Mouse (Mus musculus) embryonic facial prominence, embryonic 11.5 days (tissue): ENCODE measurements around the gene Rnf2. TPM values are rescaled to one million over a fixed set of nuclear protein-coding genes. Genes with fewer than 3 reads are reported as not detected.

Experiments used
- ATAC-seq: fragments of 200-750 bp; cut with Nextera tagmentation; replicated peaks from 2 replicates; pipeline ENCODE4 v1.8.0; 2017; ENCODE audit warnings: low read depth; ENCODE audit not compliant: insufficient number of reproducible peaks, low FRiP score, low TSS enrichment
- DNase-seq: peaks from one replicate; pipeline ENCODE4 v3.0.0-alpha.2; 2015; ENCODE audit warnings: low spot score
- H3K27ac ChIP-seq: fragments of 300-500 bp; sonication (generic); replicated peaks from 2 replicates; pipeline ENCODE4 v1.5.1; 2014; ENCODE audit warnings: mild to moderate bottlenecking, low read depth, low read length, control low read depth
- H3K27me3 ChIP-seq: fragments of 300-500 bp; sonication (generic); 2 replicates; pipeline ENCODE4 v1.6.1; 2014; ENCODE audit warnings: mild to moderate bottlenecking, low read length, moderate library complexity, mixed read lengths; ENCODE audit not compliant: control insufficient read depth, insufficient read depth
- H3K36me3 ChIP-seq: fragments of 300-500 bp; sonication (generic); replicated peaks from 2 replicates; pipeline ENCODE4 v1.6.1; 2014; ENCODE audit warnings: low read depth, mild to moderate bottlenecking, low read length, moderate library complexity, mixed read lengths; ENCODE audit not compliant: control insufficient read depth, insufficient read depth
- H3K4me1 ChIP-seq: fragments of 300-500 bp; sonication (generic); 2 replicates; pipeline ENCODE4 v1.6.1; 2014; ENCODE audit warnings: low read length, mixed read lengths; ENCODE audit not compliant: control insufficient read depth, insufficient read depth
- H3K4me2 ChIP-seq: fragments of 300-500 bp; sonication (generic); 2 replicates; pipeline ENCODE4 v1.6.1; 2014; ENCODE audit warnings: low read depth, mild to moderate bottlenecking, control low read depth, low read length, moderate library complexity
- H3K4me3 ChIP-seq: fragments of 300-500 bp; sonication (generic); 2 replicates; pipeline ENCODE4 v1.5.1; 2014; ENCODE audit warnings: low read depth, low read length, control low read depth
- H3K9ac ChIP-seq: fragments of 300-500 bp; sonication (generic); replicated peaks from 2 replicates; pipeline ENCODE4 v1.6.1; 2014; ENCODE audit warnings: mild to moderate bottlenecking, control low read depth, low read length
- H3K9me3 ChIP-seq: fragments of 300-500 bp; sonication (generic); replicated peaks from 2 replicates; pipeline ENCODE4 v1.6.1; 2016; ENCODE audit warnings: mild to moderate bottlenecking, low read length, inconsistent platforms, mixed read lengths; ENCODE audit not compliant: control insufficient read depth
- WGBS: fragments of 180-500 bp; shearing (Covaris S2); extraction: QIAGEN DNeasy Blood & Tissue Kit; methylation state at CpG from one replicate; pipeline ENCODE4 v1.1.7; 2014; 5-methylcytosine and 5-hydroxymethylcytosine counted together
- polyA plus RNA-seq: library from polyadenylated mRNA; unstranded; fragments of >200 nt; fragmentation: Nextera tagmentation; extraction: Ambion mirVana; gene quantifications from 2 replicates; pipeline ENCODE4 v1.2.1, GENCODE M21; 2014

Gene Rnf2
- polyA plus RNA-seq, 1 experiment from 2014 or later = 160 TPM

DNA sequence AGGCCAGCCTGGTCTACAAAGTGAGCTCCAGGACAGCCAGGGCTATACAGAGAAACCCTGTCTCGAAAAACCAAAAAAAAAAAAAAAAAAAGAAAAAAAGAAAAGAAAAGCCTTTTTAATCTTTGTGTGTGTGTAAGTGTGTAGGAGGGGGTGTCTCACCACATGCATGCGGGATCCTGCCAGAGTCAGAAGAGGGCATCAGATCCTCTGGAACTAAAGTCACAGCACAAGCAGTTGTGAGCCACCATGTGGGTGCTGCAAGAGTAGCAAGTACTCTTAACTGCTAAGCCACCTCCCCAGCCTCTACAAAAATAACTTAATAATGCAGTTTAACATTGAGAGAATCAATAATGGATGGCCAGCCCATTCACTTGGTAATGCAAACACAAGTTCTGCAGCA lies 49.9 kb downstream of the Rnf2 start:
- Histone ChIP-seq H3K4me2 (no peak overlapping the region), H3K27ac (no peak overlapping the region), H3K4me3 (no peak overlapping the region), H3K36me3 (peaks cover 2% of the 10 kb centered on the region; the same call in 1 of the 2 replicates), H3K4me1 (no peaks in the 10 kb centered on the region), H3K27me3 (no peaks in the 10 kb centered on the region), H3K9me3 (no peaks in the 10 kb centered on the region), H3K9ac (no peak overlapping the region)
- DNase-seq (no peak), ATAC-seq (no peak)
- WGBS = 89% methylated on average over 1 of the region's 2 CpGs

DNA sequence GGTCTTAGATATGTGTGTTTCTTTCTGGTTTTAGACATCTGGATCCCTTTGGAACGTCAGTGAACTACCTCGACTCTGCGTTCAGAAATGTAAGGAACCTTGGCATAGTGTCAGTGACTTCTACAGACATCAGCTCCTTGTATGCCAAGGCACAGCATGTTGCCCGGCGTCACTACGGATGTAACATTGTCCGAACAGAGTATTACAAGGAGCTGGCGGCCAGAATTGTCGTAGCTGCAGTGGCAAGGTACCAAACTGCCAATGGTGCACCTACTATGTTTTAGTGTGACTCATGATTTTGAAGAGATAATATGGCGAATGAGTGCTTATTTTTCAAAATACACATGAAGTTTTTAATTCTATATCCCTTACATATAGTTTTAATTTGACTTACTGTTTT lies 50.9 kb downstream of the Rnf2 start:
- no peak for ATAC-seq
- Histone ChIP-seq H3K9ac (no peak overlapping the region), H3K4me3 (no peak overlapping the region), H3K27me3 (no peaks in the 10 kb centered on the region), H3K4me2 (no peak overlapping the region), H3K9me3 (no peaks in the 10 kb centered on the region), H3K4me1 (no peaks in the 10 kb centered on the region), H3K36me3 (peaks cover 6% of the 10 kb centered on the region; the same call in 1 of the 2 replicates), H3K27ac (no peak overlapping the region)
- 93% methylated on average over 10 of the region's 10 CpGs for WGBS
- no peak for DNase-seq

DNA sequence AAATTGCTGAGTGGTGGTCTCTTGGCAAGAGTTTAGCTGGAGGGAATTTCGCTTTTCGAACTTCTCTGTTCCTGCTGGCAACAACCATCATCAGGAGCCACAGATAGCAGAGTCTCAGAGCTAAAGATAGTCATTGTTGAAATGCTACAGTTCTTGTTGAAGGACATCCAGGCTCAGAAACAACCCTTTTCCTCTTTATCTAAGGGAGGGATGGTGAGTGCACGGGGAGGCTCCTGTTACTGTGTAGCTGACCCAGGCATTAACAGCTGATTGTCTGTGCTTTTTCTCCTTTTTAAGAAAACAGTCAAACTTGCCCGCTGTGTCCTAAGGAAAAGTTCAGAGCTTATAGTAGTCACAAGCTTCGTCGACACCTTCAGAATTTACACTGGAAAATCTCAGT lies 65.3 kb downstream of the Rnf2 start:
- Histone ChIP-seq H3K4me1 (no peaks in the 10 kb centered on the region), H3K36me3 (peaks cover 5% of the 10 kb centered on the region), H3K9me3 (no peaks in the 10 kb centered on the region), H3K27ac (no peak overlapping the region), H3K9ac (no peak overlapping the region), H3K27me3 (no peaks in the 10 kb centered on the region), H3K4me3 (no peak overlapping the region), H3K4me2 (no peak overlapping the region)
- WGBS = 95% methylated on average over 6 of the region's 6 CpGs
- no peak for ATAC-seq
- no peak for DNase-seq

DNA sequence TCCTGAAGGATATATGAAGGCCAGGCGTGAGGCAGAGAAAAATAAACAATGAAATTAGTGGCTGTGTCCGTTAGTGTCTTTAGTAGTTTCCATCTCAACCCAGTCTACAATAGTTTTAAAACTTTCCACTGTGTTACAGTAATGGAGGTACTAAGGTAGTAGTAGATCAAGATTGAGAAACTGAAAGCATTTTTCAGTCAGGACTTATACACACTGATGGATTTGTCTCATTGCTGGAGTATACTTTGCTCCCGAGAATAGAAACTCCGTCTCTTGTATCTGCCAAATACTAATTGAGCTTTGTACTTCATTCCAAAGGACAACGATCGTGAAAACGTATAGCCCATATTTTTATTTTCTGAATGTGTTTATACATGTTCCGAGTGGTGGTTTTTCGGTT lies 71.4 kb downstream of the Rnf2 start:
- Histone ChIP-seq H3K36me3 (no peaks in the 10 kb centered on the region), H3K27ac (no peak overlapping the region), H3K4me3 (peak overlapping the region; percentile 88), H3K4me2 (peak overlapping the region; percentile 50), H3K9ac (peak overlapping the region; percentile 90), H3K27me3 (no peaks in the 10 kb centered on the region), H3K9me3 (no peaks in the 10 kb centered on the region), H3K4me1 (peaks cover 2% of the 10 kb centered on the region; the same call in 1 of the 2 replicates)
- ATAC-seq (no peak), DNase-seq (no peak)
- 45% methylated on average over 9 of the region's 9 CpGs for WGBS

DNA sequence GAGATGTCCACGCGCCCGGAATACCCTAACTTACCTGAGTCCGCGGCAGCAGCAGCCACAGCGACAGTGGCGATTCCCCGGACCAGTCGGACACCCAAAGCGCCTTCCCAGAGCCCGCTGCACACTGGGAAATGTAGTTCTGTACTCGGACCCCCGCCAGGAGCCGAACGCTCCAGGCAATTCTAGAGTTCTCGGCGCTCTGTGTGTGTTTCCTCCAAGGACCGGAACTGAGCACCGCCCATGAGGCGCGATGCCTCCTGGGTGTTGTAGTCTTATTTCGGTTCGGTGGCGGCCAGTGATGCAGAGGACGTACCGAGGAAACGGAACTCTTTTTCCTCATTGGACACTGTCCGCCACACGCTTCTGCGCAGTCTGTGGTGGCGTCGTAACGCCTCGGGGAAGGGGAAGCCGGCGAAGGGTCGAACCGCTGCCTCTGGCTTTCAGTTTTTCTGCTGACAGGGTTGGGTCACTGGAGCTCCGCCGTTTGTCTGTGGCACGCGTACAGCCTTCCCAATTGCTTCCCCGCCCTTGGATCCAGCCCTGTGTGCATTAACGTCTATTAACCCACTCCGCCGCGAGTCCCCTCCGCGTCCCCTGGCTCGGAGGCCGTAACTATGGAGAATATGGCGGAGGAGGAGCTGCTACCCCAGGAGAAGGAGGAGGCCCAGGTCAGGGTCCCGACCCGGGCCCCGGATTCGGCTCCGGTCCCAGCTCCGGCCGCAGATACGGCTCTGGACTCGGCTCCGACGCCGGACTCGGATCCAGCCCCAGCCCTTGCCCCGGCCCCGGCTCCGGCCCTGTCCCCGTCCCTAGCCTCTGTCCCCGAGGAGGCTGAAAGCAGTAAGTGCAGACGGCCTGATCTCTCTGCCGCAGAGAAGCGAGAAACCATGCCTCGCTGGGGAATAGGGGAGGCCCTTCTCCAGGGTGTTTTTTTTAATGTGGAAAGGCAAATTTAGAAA lies 72.2 kb downstream of the Rnf2 start, which contains the start of the genes Swt1 and Trmt1l:
Gene Swt1 (minus strand): TSS at position 193 of the 959 bp plus-strand sequence.
Gene Trmt1l (plus strand): TSS at position 280 of the 959 bp plus-strand sequence.
- peaks cover 2% of the 10 kb centered on the region; the same call in 1 of the 2 replicates for H3K4me1 ChIP-seq
- H3K4me3 ChIP-seq = peak within 1 kb of the TSS; percentile 88
- no peaks in the 10 kb centered on the region for H3K9me3 ChIP-seq
- peak; percentile 100 for DNase-seq
- no peaks in the 10 kb centered on the region for H3K36me3 ChIP-seq
- peak within 1 kb of the TSS; percentile 90 for H3K9ac ChIP-seq
- ATAC-seq = peak; percentile 99
- peak within 1 kb of the TSS; percentile 50 for H3K4me2 ChIP-seq
- peak within 1 kb of the TSS; percentile 87 for H3K27ac ChIP-seq
- H3K27me3 ChIP-seq = no peaks in the 10 kb centered on the region
- WGBS = under 1% methylated on average over 74 of the region's 74 CpGs

DNA sequence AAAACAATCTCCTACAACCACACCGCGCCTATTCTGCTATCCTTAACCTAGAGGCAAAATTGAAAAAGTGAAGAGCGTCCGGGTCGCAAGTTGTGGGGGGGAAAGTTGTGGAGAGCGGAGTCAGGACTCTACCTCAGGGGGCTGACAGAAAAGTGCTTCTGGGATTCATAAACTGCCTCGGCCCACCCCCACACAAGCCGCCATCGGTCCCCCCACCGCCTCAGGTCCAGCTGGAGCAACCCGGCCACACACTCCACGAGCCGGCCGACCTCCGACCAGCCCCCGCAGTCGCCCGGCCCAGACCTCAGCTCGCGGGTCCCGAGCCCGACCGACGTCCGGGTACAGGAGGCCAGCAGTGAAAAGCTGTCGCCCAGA lies 72.9 kb downstream of the Rnf2 start:
- under 1% methylated on average over 26 of the region's 26 CpGs for WGBS
- H3K4me2 ChIP-seq = peak overlapping the region; percentile 42
- H3K9me3 ChIP-seq = no peaks in the 10 kb centered on the region
- DNase-seq = peak; percentile 39
- peak overlapping the region; percentile 88 for H3K4me3 ChIP-seq
- peak; percentile 78; the same call in 1 of the 2 replicates for ATAC-seq
- peak overlapping the region; percentile 67 for H3K9ac ChIP-seq
- H3K36me3 ChIP-seq = no peaks in the 10 kb centered on the region
- no peaks in the 10 kb centered on the region for H3K27me3 ChIP-seq
- H3K27ac ChIP-seq = no peak overlapping the region
- peaks cover 2% of the 10 kb centered on the region; the same call in 1 of the 2 replicates for H3K4me1 ChIP-seq

DNA sequence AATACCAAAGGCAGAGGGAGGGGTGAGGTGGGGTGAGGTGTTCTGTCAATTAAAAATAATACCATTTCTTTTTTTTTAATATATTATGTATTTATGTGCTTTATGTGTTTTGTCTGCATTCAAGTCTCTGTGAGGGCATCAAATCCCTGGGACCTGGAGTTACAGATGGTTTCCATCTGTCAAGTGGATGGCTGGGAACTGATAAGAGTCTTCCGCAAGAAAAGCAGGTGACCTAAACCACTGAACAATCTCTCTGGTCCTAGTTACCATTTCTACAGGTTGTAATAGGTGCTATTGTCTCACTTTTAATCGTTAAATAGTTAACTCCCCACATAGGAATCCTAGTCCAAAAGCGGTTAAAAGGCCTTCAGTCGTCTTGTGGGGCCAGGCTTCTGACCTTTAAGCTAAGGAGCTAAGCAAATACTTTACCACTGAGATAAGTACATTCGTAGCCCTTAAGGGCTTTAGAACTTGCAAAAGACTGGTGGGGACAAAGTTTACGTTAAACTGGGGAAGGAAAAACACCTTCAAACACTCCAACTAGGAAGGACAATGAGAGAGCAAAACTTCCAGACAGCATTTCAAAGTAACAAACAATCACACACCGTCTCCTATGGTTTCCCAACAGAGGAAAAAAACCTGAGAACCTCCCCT lies 73.7 kb downstream of the Rnf2 start:
- Histone ChIP-seq H3K4me3 (peak overlapping the region; percentile 88), H3K36me3 (no peaks in the 10 kb centered on the region), H3K9ac (no peak overlapping the region; the same call in 1 of the 2 replicates), H3K27me3 (no peaks in the 10 kb centered on the region), H3K27ac (no peak overlapping the region), H3K4me2 (peak overlapping the region; percentile 42), H3K4me1 (peaks cover 2% of the 10 kb centered on the region; the same call in 1 of the 2 replicates), H3K9me3 (no peaks in the 10 kb centered on the region)
- ATAC-seq = no peak
- peak; percentile 21 for DNase-seq
- 27% methylated on average over 7 of the region's 7 CpGs for WGBS
